Mouse (Mus musculus): Measurements from ENCODE around the gene Nufip2. TPM values are rescaled to one million over a fixed set of nuclear protein-coding genes. Genes with fewer than 3 reads are reported as not detected.

The Nufip2 gene
- polyA plus RNA-seq, 1 experiment from 2014 or later: 9.9 TPM

- ATAC-seq (ENCODE audit: insufficient number of reproducible peaks, insufficient read depth, low FRiP score, low read depth): no peak
- H3K4me1 ChIP-seq (ENCODE audit: control insufficient read depth, insufficient read depth, low read length): peaks cover 41% of the 10 kb centered on the region
These were observed 103.6 kb downstream of the Nufip2 start for GRCm38 (mm10) chr11:77789512-77789911.

DNA sequence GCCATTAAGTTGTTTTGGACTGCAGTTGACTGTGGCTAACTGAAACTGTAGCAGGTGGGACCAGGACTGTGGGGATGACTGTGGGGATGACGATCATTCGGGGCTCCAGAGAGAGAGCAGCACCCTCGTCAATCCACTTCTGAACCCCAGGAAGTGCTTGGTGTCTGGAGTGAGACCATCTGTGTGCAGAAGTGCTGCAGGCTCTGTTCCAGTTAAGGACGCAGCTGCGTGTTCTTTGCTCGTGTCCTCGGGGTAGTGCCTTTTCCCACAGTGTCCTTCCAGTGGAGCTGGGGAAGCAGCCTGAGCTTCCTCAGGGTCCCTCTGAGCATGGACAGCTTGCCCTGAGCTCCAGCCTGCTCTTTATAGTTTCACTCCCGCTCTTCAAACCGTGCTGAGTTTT lies 104.3 kb downstream of the Nufip2 start:
- no peak overlapping the region for H3K9ac ChIP-seq (replicated peaks; ENCODE audit: low read depth, low read length)

More at GRCm38 (mm10) chr11:77789512-77789911, 103.6 kb downstream of the Nufip2 start:
- no peak overlapping the region for H3K27ac ChIP-seq (ENCODE audit: low read length)
- no peaks in the 10 kb centered on the region for H3K27me3 ChIP-seq (ENCODE audit: control insufficient read depth, insufficient read depth, low read length)
- H3K9ac ChIP-seq (replicated peaks; ENCODE audit: low read depth, low read length): no peak overlapping the region
- no peaks in the 10 kb centered on the region for H3K36me3 ChIP-seq (ENCODE audit: control insufficient read depth, insufficient read depth, low read length)
- no peak overlapping the region for H3K4me2 ChIP-seq (replicated peaks; ENCODE audit: low read depth, low read length)
- no peaks in the 10 kb centered on the region for H3K9me3 ChIP-seq (ENCODE audit: control insufficient read depth, low read depth, low read length)
- WGBS: 84% methylated on average over 5 of the region's 5 CpGs
- H3K4me3 ChIP-seq (ENCODE audit: low read depth, low read length): no peak overlapping the region

DNA sequence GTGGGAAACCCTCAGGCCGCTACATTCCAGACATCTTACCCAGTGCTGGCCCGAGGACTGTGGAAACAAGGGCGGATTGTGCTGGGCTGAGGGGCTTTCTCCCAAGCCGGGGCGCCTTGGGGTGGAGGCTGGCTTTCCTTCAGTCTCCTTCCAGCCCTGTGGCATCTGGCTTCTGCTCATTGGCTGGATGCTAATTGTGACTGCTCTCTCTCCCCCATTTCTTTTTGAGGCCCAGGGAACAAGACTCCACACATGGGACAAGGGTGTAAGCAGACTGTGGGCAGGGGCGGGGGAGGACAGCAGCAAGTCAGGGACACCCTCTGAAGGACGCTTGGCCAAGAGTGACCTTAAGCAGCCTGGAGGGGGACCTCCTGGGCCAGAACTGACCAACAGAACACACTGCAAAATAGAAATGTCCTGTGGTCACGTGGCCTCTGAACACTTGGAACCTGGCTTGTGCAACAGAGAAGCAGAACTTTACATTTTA lies 105.3 kb downstream of the Nufip2 start:
- H3K4me3 ChIP-seq (ENCODE audit: low read depth, low read length): no peak overlapping the region
- H3K4me2 ChIP-seq (replicated peaks; ENCODE audit: low read depth, low read length): no peak overlapping the region
- peak overlapping the region; percentile 82; the same call in 1 of the 2 replicates for H3K27ac ChIP-seq (ENCODE audit: low read length)
- 43% methylated on average over 8 of the region's 8 CpGs for WGBS
- no peaks in the 10 kb centered on the region for H3K36me3 ChIP-seq (ENCODE audit: control insufficient read depth, insufficient read depth, low read length)
- H3K4me1 ChIP-seq (ENCODE audit: control insufficient read depth, insufficient read depth, low read length): peaks cover 24% of the 10 kb centered on the region
- no peaks in the 10 kb centered on the region for H3K9me3 ChIP-seq (ENCODE audit: control insufficient read depth, low read depth, low read length)
- 0 out of 2 replicates have a peak, but pooled peaks have one; percentile 46 for ATAC-seq (ENCODE audit: insufficient number of reproducible peaks, insufficient read depth, low FRiP score, low read depth)
- no peaks in the 10 kb centered on the region for H3K27me3 ChIP-seq (ENCODE audit: control insufficient read depth, insufficient read depth, low read length)
- no peak overlapping the region for H3K9ac ChIP-seq (replicated peaks; ENCODE audit: low read depth, low read length)

More for the DNA sequence above, 104.3 kb downstream of the Nufip2 start:
- ATAC-seq (ENCODE audit: insufficient number of reproducible peaks, insufficient read depth, low FRiP score, low read depth): no peak
- Histone ChIP-seq H3K4me3 (ENCODE audit: low read depth, low read length) (no peak overlapping the region), H3K4me1 (ENCODE audit: control insufficient read depth, insufficient read depth, low read length) (peaks cover 34% of the 10 kb centered on the region), H3K36me3 (ENCODE audit: control insufficient read depth, insufficient read depth, low read length) (no peaks in the 10 kb centered on the region), H3K27ac (ENCODE audit: low read length) (peak overlapping the region; percentile 82), H3K4me2 (replicated peaks; ENCODE audit: low read depth, low read length) (no peak overlapping the region), H3K27me3 (ENCODE audit: control insufficient read depth, insufficient read depth, low read length) (no peaks in the 10 kb centered on the region), H3K9me3 (ENCODE audit: control insufficient read depth, low read depth, low read length) (no peaks in the 10 kb centered on the region)
- WGBS: 39% methylated on average over 9 of the region's 9 CpGs

Other genes starting within 250 kb of the Nufip2 start
- 0.09 and 0.43 TPM in 2 replicates for gene Coro6, start 223.7 kb upstream of the Nufip2 start, polyA plus RNA-seq (2014; fragmentation: Nextera tagmentation; extraction: Ambion mirVana)
- 7.1 TPM in 2 replicates for gene Ankrd13b, start 196.5 kb upstream of the Nufip2 start, polyA plus RNA-seq (2014; fragmentation: Nextera tagmentation; extraction: Ambion mirVana)
- gene Git1, start 192.6 kb upstream of the Nufip2 start, polyA plus RNA-seq (2014; fragmentation: Nextera tagmentation; extraction: Ambion mirVana): 15.1 and 18.1 TPM in 2 replicates
- gene Abhd15, start 171.0 kb upstream of the Nufip2 start, polyA plus RNA-seq (2014; fragmentation: Nextera tagmentation; extraction: Ambion mirVana): 1.8 and 1.9 TPM in 2 replicates
- gene Trp53i13, start 170.2 kb upstream of the Nufip2 start, polyA plus RNA-seq (2014; fragmentation: Nextera tagmentation; extraction: Ambion mirVana): 32.8 and 38.7 TPM in 2 replicates
- not detected in 2 replicates for gene Gm10392, start 167.0 kb upstream of the Nufip2 start, polyA plus RNA-seq (2014; fragmentation: Nextera tagmentation; extraction: Ambion mirVana)
- 23.2 and 24.1 TPM in 2 replicates for gene Taok1, start 78.3 kb upstream of the Nufip2 start, polyA plus RNA-seq (2014; fragmentation: Nextera tagmentation; extraction: Ambion mirVana)
- gene Cryba1, start 39.1 kb downstream of the Nufip2 start, polyA plus RNA-seq (2014; fragmentation: Nextera tagmentation; extraction: Ambion mirVana): not detected in 2 replicates
- 18.4 and 22.3 TPM in 2 replicates for gene Myo18a, start 77.1 kb downstream of the Nufip2 start, polyA plus RNA-seq (2014; fragmentation: Nextera tagmentation; extraction: Ambion mirVana)
- 1.2 and 1.5 TPM in 2 replicates for gene Gm10277, start 101.6 kb downstream of the Nufip2 start, polyA plus RNA-seq (2014; fragmentation: Nextera tagmentation; extraction: Ambion mirVana)
- 13.4 and 14.2 TPM in 2 replicates for gene Pipox, start 207.9 kb downstream of the Nufip2 start, polyA plus RNA-seq (2014; fragmentation: Nextera tagmentation; extraction: Ambion mirVana)
- gene Sez6, start 244.6 kb downstream of the Nufip2 start, polyA plus RNA-seq (2014; fragmentation: Nextera tagmentation; extraction: Ambion mirVana): 2.1 and 3.0 TPM in 2 replicates

All from stomach, embryonic 14.5 days (tissue).